Mouse (Mus musculus) macrophage (primary cell): ENCODE measurements around the gene Sgsm1. TPM values are rescaled to one million over a fixed set of nuclear protein-coding genes. Genes with fewer than 3 reads are reported as not detected.

ENCODE experiments used
- H3K27ac ChIP-seq: fragments of 350-480 bp; formaldehyde crosslinking; 2 replicates; pipeline ENCODE4 v1.9.0; 2021
- H3K36me3 ChIP-seq: fragments of 350-480 bp; formaldehyde crosslinking; 2 replicates; pipeline ENCODE4 v1.9.0; 2021; ENCODE audit errors: inconsistent target
- H3K4me3 ChIP-seq: fragments of 350-480 bp; formaldehyde crosslinking; 2 replicates; pipeline ENCODE4 v1.9.0; 2021; ENCODE audit errors: inconsistent target
- H3K79me2 ChIP-seq: fragments of 350-480 bp; formaldehyde crosslinking; 2 replicates; pipeline ENCODE4 v1.9.0; 2021; ENCODE audit errors: inconsistent target
- WGBS: methylation state at CpG from one replicate; pipeline ENCODE4 v1.1.7; 2026; ENCODE audit warnings: inconsistent platforms; ENCODE audit not compliant: missing documents; 5-methylcytosine and 5-hydroxymethylcytosine counted together
- polyA plus RNA-seq: library from polyadenylated mRNA; stranded (reverse); fragments of 250-400 nt; gene quantifications from 3 replicates; pipeline ENCODE4 v1.2.4, GENCODE M21; 2018; ENCODE audit warnings: inconsistent platforms

The Sgsm1 gene
- polyA plus RNA-seq, 1 experiment from 2014 or later = not detected

DNA sequence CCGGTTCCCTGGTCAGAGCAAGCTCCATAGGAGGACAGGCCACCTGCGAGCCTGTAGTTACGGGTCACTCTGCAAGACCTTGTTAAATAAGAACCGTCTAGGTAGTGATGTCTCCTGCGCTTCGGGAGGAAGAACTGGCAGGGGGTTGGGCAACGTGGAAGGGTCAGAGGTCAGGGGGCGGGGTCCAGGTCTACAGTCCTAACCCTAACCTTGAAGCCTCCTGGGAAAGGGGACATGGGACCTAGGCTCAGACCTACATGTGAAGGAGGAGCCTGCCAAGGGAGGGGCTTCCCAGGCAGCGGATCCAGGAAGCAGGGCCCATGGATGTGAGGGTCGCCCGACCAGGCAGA lies 101.2 kb downstream of the Sgsm1 start:
- Histone ChIP-seq H3K79me2 (no peaks in the 10 kb centered on the region), H3K27ac (peak overlapping the region; percentile 52), H3K36me3 (no peaks in the 10 kb centered on the region), H3K4me3 (no peak overlapping the region)
- WGBS = 86% methylated on average over 10 of the region's 11 CpGs

DNA sequence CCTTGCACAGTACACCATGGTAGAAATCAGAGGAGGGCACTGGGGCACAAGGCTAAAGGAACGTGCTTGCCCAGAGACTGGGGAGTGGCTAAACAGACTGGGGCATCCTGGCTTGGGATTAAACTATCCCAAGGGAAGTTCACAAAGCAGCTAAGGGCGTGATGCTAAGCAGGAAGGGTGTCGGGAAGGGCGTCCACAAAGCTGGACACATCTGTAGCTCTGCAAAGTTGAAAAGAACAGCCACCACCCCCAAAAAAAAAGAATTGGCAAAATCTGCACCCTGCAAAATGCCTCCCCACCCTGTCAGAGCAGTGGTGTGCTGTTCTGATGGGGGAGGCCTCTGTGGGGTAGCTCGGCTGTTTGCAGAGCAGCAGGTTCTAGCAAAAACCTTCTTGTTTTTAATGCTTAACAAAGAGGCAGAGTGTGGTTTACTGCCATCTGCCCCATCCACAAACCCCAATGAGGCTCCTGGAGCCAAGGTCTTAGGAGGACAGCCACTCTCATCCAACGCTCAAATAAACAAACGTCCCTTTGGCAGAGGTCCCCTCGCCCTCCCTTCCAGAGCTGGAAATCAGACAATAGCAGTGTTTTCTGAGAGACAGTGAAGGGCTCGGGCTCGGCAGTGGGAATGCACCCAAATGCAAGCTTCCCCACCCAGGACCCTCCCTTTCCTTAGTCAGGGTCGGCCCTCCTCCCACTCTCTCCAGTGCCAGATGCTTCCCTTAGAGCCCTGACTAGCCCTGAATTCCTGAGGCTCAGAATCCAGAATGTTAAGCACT lies 101.8 kb downstream of the Sgsm1 start:
- WGBS = 90% methylated on average over 9 of the region's 11 CpGs
- Histone ChIP-seq H3K4me3 (no peak overlapping the region), H3K79me2 (no peaks in the 10 kb centered on the region), H3K36me3 (no peaks in the 10 kb centered on the region), H3K27ac (no peak overlapping the region)

DNA sequence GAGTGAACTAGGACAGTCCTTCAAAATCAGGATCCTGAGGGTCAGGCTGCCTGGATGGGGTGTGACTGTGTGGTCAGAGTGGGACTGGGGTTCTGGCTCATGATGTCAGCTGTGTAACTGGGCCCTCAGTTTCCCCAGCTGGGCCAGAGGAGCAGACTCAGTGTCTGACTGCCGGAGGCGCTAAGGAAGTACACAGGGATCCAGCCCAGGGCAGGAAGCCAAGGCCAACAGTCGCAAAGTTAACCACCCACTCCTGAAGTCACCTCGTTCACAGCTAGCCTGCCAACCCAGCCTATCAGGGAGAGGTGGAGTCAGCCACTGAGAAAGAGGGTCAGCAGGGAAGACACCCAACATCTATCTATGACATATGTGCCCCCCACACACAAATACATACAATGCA lies 102.5 kb downstream of the Sgsm1 start:
- Histone ChIP-seq H3K79me2 (no peaks in the 10 kb centered on the region), H3K27ac (no peak overlapping the region), H3K36me3 (no peaks in the 10 kb centered on the region), H3K4me3 (no peak overlapping the region)
- WGBS = 64% methylated on average over 4 of the region's 4 CpGs

DNA sequence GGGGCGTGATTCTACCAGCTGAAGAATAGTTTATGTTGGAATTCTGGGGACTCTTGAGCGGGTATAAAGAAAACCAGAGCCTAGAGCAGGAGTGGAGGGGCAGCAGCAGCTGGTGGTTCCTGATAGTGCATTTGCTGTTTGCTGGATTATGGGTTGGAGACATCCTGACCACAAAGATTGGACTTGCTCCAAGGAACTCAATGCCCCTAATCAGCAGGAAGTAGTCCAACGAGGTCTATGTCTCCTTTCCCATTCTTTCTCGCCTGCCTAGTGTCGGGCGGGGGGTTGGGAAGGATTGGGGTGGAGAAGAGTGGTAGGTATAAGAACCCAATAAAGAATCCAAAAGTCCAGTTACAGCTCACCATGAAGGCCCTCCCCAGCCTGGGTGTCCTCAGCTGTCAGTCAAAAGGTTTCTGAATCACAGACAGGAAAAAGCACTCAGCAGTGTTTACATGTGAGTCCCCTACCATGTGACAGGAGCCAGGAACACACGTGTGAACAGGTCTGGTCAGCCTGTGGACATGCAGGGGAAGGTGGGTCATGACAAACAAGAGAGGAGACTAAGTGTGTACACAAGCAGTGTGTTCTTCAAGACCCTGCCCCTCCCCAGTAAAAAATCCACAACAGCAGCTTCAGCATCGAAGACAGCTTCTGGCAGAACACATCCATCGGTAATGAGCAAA lies 103.8 kb downstream of the Sgsm1 start:
- Histone ChIP-seq H3K79me2 (no peaks in the 10 kb centered on the region), H3K4me3 (no peak overlapping the region), H3K27ac (no peak overlapping the region), H3K36me3 (no peaks in the 10 kb centered on the region)
- WGBS = 40% methylated on average over 8 of the region's 9 CpGs

DNA sequence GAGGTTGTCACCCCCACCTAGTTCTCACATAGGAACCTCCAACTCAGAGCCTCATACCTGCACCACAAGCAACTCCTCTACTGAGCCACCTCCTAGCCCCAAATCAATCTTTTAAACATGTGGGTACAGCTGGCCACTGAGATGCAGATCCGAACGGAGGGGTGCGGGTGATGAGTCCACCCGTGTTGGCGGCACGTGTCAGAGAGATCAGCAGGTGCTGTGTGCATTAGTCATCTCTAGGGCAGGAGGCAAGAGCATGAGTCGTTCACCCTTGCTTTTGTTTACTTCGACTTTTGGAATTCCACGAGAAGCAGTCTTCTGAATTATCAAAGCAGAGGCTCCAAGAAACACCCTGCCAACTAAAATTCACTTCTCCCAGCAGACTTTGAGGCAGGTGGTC lies 106.4 kb downstream of the Sgsm1 start:
- H3K36me3 ChIP-seq = no peaks in the 10 kb centered on the region
- no peak overlapping the region for H3K4me3 ChIP-seq
- no peak overlapping the region for H3K27ac ChIP-seq
- 89% methylated on average over 9 of the region's 9 CpGs for WGBS
- no peaks in the 10 kb centered on the region for H3K79me2 ChIP-seq

DNA sequence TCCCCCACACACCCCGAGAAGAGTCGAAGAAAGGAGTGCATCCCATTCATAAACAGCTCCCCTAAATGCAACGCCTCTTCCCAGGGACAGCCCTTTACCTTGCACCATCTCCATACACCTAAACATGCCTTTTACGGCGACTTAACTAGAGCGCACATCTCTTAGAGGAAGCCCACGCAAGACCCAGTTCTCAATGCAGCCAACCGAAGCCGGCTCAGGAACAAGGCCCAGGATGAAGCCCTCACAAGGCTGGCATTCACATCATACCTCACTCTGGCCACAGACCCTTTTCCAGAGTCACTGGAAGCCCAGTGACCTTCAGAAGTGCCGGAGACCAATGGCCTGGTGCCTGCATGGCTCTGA lies 110.8 kb downstream of the Sgsm1 start:
- H3K27ac ChIP-seq = no peak overlapping the region
- H3K79me2 ChIP-seq = no peaks in the 10 kb centered on the region
- H3K36me3 ChIP-seq = no peaks in the 10 kb centered on the region
- no peak overlapping the region for H3K4me3 ChIP-seq
- 92% methylated on average over 10 of the region's 10 CpGs for WGBS

DNA sequence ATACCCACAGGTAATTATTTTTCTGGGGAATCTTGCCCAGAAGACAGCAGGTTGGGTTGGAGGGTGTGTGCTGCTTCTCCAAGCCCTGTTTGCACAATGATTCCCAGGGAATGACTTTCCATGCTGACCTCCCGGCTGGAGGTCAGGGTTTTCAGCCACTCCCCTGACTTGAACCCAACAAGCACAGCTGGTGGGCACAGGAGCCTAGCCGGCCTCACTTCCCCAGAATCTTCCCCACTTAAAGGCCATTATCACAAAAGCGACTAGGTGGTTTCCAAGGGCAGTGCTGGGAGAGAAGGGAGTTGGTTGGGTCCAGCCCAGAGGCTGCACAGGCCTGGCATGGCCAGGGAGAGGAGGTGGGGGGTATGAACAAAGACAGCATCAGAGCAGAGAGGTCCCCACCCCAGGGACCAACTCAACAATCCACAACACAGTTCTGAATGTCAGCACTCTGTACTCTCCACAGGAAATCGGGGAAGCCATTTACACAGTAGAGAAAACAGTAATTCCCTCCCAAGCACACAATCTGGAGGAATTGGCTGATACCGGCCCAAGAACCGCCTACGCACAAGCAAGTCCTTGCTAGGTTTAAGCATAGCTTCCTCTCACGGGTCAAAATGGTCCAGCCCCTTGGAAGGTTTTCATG lies 111.3 kb downstream of the Sgsm1 start:
- Histone ChIP-seq H3K79me2 (no peaks in the 10 kb centered on the region), H3K27ac (no peak overlapping the region), H3K4me3 (no peak overlapping the region), H3K36me3 (no peaks in the 10 kb centered on the region)
- 90% methylated on average over 8 of the region's 8 CpGs for WGBS

DNA sequence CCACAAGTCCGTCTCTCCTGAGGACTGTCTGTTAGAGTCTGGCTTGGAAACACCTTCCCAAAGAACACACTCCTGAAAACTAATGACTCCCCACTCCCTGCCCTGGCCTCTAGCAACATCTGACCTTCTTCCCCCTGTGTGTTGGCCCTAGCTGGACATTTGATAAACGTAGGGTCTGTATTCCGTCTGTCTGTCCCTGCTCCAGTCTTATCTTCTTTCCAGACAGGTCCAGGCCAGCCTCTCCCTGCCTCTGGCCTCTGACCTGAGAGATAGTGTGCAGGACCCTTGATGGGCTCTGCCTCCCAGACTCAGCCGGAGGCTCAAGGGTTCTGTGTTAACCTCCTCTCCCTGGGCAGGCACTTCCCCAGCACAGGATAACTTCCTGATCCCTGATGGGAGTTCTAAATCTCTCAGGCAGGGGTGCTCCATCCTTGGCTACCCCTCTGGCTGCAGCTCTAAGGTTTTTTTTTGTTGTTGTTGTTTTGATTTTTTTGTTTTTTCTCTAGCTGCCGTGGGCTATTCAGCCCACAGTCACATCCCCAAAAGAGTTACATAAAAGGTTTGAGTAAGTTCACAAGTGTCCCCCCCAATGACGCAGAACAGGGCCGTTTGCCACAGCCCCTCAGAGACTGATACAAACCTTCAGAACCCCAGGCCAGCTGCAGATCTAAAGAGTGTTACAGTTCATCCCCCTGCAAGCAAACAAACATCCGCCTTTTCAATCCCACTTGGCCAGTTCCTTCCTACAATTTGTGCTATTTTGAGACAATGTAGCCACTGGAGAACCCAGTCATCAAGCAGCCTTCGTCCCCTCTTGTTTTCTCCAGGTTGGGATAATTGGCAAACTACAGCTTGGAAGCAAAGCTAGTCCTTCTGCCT lies 113.4 kb downstream of the Sgsm1 start:
- H3K27ac ChIP-seq = no peak overlapping the region
- H3K4me3 ChIP-seq = no peak overlapping the region
- H3K79me2 ChIP-seq = no peaks in the 10 kb centered on the region
- H3K36me3 ChIP-seq = no peaks in the 10 kb centered on the region
- 87% methylated on average over 9 of the region's 9 CpGs for WGBS

DNA sequence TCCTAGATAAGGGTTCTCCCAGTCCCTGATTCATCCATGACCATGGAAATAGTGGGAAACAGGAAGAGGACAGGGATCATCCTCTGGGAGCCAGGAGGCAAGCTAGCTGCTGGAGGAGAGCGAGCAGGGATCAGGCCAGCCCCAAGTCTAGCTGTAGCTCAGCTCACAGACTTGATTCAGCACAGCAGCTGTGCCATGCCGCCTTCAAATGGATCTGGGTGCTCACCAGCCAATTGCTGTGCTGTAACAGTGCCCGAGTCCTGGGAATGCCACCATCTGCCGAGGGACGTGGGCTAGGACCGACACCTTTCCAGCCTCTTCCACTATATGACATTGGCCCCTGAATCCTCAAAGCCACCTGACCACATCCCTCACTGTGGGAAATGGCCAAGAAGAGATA lies 114.7 kb downstream of the Sgsm1 start:
- Histone ChIP-seq H3K79me2 (no peaks in the 10 kb centered on the region), H3K27ac (no peak overlapping the region), H3K4me3 (no peak overlapping the region), H3K36me3 (no peaks in the 10 kb centered on the region)
- 91% methylated on average over 6 of the region's 6 CpGs for WGBS

DNA sequence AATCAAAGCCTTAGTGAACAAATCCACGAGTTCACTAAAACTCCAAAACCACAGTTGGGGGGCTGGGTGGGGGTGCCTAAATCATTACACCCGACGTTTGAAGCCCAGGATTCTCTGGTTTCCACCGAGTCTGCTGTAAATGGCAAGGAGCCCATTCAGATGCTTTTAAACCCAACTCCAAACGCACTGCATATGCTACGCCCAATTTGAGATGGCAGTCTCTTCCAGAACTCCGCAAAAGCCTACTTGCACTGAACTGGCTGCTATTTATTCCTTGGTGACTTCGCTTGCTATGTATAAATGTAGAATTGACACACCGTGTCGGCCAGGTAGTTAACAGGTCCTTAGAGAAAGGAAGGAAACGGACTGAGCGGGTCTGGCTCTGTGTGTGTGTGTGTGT lies 115.1 kb downstream of the Sgsm1 start:
- no peak overlapping the region for H3K27ac ChIP-seq
- H3K36me3 ChIP-seq = no peaks in the 10 kb centered on the region
- H3K4me3 ChIP-seq = no peak overlapping the region
- WGBS = 71% methylated on average over 12 of the region's 12 CpGs
- no peaks in the 10 kb centered on the region for H3K79me2 ChIP-seq

DNA sequence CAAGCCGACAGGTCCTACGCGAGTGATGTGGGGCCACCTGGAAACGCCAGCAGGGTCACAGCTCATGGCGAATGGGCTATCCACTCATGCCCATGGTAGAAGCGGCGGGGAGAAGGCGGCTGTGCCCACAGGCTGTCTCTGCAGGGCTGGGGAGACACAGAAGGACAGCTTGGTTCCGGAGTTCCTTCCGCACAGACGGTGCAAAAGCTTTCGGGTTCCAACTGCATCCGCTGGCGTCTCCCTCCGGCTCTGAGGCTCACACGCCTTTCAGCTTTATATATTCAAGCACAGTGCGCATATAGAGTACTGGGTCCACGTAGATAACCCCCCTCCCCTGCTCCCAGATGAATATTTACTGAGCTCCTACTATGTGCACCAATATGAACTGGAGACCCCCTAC lies 116.8 kb downstream of the Sgsm1 start:
- 95% methylated on average over 18 of the region's 18 CpGs for WGBS
- H3K4me3 ChIP-seq = no peak overlapping the region
- no peaks in the 10 kb centered on the region for H3K36me3 ChIP-seq
- no peaks in the 10 kb centered on the region for H3K79me2 ChIP-seq
- H3K27ac ChIP-seq = no peak overlapping the region

Other genes with a start within 250 kb of the Sgsm1 start
- gene Crybb2, start 240.7 kb downstream of the Sgsm1 start, polyA plus RNA-seq = not detected in 3 replicates
- gene Crybb3, start 229.2 kb downstream of the Sgsm1 start, polyA plus RNA-seq = not detected in 3 replicates
- 4.3 to 6.7 TPM (median 4.4 TPM) in 3 replicates for gene 2900026A02Rik, start 89.5 kb downstream of the Sgsm1 start, polyA plus RNA-seq
- gene Tmem211, start 83.9 kb downstream of the Sgsm1 start, polyA plus RNA-seq = not detected in 3 replicates
- not detected in 3 replicates for gene Aym1, start 46.5 kb upstream of the Sgsm1 start, polyA plus RNA-seq
- not detected in 3 replicates for gene Wscd2, start 179.5 kb upstream of the Sgsm1 start, polyA plus RNA-seq